Mouse (Mus musculus): ENCODE data around the gene Tirap.
"Not testable (repeated sequence)": the region's sequence is repeated elsewhere in the genome, so short reads cannot be mapped to it uniquely, and the experiment has no call there.

Gene Tirap

DNA sequence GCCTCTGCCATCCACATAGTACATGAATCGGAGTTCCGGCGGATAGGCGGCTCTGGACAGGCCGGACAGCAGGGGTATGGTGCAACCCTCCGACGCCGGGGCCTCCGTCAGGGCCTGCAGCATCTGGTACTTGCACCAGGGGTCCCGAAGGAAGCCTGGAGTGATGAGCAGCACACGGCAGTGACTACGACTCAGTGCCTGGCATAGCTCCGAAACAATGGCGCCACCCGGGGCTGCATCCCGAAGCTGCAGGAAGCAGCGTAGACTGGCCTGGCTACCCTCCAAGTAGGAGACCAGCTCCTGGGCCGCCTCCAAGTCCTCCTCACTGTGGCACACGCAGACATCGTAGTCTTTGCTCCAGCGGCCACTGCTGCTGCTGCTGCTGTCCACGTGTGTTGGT is 11.4 kb downstream of the Tirap start:
- no peak for DNase-seq (ENCODE audit: low spot score in 2 of 2)

DNA sequence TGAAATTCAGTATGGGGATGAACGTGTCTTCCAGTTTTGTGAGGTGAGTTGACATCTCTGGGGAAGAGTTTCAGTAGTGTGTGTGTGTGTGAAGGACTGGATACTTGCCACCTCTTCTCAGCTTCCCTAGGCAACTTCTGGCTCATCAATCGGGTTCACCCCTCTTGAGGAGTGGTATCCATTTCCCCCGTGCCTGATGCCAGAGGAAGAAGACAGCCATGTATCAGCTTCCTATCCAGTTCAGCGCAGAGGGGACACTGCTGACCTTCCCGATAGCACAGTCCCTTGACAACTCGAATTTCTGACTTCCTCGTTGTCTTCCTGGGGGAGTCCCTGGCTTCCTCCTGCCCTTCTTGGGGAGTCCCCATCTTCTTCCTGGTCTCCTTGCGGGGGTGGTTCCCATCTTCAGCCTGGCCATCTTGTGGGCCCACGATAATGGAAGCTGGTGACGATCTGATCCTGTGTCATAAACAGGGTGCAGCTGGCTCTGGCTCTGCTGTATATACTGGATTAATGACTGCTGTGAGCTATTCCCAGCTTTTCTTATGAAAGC is 12.7 kb downstream of the Tirap start:
- DNase-seq (ENCODE audit: low spot score in 2 of 2) = no peak

DNA sequence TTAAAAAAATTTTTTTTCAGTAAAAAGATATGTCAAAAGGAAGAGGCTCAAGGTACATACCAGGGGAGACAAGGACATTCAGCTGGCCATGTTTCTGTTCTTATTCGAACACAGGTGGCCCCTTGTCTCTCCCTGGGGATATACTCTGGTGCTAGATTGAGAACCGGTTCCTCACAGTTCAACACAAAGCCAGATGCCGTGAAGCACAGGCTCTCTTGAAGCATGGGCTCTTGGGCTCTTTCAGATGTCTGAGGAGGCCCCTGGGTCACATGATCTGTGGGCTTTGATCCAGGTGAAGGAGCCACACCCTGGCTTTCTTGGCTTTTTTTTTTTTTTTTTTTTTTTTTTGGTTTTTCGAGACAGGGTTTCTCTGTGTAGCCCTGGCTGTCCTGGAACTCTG is 13.7 kb downstream of the Tirap start:
- no peak for DNase-seq (ENCODE audit: low spot score in 2 of 2)

DNA sequence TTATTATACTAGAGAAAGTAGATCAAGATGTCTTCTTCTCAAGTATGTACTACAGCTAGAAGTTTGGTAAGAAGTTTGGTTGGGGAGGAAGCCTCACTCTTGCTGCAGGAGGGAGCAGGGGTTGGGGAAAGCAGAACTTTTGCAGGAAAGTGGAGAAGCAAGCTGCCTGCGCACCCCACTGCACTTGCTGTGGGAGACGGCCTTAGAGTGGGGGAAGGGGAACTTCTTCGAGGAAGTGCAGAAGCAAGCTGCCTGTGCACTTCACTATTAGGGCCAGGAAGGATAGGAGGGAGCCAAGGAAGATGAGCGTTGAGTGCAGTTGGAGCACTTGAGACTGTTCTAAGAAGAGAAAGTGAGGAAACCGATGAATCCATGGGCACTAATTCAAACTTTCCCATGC is 16.7 kb downstream of the Tirap start:
- DNase-seq (ENCODE audit: low spot score in 2 of 2) = no peak

DNA sequence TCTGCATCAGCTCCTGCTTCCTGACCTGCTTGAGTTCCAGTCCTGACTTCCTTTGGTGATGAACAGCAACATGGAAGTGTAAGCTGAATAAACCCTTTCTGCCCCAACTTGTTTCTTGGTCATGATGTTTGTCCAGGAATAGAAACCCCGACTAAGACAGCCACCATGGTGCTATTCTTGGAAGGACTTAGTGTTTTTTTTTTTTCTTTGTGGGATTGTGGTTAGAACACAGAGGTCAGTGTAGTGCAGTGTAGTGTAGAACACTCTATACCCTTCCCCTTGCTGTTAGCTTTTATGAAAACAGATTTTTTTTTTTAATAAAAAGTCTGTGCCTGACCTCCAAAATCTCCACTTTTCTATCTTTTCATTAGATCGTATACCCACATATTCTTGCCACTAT is 17.3 kb downstream of the Tirap start:
- DNase-seq (ENCODE audit: low spot score in 2 of 2) = no peak

DNA sequence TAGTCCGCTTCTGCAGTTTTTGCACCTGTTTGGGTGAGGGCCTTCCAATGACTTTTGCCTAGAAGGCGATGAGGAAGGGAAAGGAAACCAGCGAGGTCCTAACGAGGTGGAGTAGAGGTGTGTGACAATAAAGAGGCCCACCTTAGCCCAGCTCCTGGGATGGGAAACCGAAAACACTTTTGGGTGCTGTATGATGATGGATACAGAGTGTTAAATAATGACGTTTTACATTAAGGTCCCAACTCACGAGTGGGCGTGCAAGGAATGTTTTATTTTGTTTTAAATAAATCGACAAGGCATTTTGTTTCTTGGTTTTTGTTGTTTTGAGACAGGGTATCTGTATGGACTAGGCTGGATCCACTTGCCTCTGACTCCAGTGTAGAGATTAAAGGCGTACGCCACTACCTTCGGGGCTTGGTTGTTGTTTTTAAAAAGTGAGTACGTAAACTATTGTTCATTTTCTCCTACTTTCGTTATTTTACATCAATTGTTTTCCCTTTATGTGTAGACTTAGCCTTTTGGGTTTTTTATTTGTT is 23.9 kb downstream of the Tirap start:
- no peak for DNase-seq (ENCODE audit: low spot score in 2 of 2)

DNA sequence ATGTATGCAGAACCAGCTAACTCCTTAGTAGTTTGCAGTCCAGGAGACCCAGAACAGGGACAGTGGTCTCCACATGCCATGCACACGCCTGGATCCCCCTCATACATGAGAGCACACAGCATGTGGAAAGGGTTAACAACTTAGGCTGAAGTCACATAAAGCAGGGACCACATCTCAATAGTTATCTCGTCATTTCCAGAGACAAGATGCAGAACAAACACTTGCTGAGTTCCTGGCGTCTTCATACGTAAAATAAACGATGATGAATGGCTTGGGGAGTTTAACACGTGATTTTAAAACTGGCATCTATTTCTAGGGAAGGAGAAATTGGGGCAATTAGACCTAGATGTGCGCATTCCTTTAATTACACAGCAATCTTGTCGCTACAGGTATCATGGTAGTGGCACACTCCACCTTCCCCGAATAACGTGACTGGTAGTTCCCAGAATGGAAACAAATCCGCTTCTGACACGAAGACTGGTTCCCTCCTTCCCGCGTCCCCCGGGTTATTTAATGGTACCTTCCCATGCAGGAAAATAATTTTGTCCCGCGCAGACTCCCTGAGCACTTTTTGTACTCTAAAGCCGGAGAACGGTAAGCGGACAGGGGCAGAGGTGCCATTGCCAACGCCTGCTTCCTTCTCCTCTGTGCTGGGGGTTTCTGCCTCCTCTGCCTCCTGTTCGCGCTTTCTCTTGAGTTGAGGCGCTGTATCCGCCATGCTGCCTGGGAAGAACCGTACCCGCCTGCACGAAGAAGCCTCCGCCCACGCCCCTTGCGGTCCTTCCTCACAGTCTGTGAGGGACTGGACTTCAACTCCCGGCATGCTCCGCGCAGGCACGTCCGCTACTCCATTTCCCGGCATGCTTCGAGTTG is 24.6 kb downstream of the Tirap start, which contains the start of gene Dcps:
Dcps (minus strand) TSS at position 811 of the 873 bp plus-strand sequence.
- peak; percentile 92 to 93 for DNase-seq (ENCODE audit: low spot score in 2 of 2)

DNA sequence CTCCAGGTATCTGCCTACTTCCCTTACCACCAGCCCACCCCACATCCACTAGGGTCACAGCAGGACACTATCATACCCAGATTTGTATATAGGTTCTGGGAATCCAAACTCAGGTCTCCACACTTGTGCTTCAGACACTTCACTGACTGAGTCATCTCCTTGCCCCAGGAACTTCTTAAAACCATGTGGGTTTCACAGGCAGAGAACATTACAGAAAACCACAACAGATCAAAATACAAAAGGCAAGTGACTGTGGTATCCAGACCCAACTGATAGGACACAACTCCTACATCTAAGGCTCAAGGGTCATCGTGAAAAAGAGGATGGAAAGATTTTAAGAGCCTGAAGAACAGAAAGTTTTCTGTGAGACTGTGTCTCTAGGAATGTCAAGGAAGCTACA is 26.8 kb downstream of the Tirap start:
- no peak for DNase-seq (ENCODE audit: low spot score in 2 of 2)

DNA sequence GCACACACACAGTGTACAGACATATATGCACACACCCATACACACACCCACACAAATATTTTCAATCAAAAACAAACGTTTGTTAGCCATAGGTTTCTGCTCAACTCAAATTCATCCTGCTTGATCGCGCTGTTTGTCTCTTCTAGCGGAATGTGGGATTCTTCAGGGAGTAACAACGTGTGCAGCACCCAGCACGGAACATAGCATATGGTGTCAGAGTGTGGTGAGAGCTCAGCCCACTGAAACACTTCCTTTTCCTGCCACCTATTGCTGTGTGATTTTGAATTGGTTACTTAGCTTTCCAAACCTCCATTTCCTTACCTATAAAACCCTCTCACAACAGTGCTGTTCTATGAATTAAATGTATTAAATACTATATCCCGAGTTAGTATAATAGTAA is 30.0 kb downstream of the Tirap start:
- DNase-seq (ENCODE audit: low spot score in 2 of 2) = no peak

DNA sequence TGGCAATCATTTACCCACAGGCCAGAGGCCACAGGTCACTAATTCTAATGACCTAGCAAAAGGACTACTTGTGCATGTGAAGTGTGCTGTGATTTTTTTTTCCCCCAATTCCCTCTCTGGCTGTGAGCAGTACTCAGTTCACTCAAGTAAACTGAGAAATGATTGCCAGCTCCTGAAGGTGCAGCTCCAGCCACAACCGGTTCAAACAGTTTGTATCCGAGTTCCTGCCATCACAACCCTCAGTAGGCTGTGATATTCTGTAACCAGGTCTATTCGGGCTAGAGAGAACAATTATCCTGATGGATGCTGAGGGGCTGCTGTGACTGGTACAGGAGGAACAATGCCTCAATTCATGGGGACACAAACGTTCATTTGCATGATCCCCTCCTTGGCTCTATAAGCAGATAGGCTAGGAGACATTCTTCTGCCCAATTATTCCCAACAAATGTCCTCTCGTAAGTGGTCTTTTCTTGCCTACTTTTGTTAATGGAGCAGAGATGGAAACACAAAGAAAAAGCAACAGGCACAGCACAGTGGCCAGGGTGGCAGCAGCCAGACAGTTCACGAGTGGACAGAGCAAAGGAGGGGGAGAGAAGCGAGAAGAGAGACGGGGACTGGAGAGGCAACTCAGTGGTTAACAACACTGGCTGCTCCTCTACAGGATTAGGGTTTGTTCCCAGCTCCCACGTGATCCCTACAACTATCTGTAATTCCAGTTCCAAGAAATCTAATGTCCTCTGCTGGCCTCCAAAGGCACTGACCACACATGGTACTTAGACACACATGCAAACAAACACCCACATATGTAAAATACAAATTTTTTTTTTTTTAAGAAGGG is 33.1 kb downstream of the Tirap start:
- no peak for DNase-seq (ENCODE audit: low spot score in 2 of 2)

DNA sequence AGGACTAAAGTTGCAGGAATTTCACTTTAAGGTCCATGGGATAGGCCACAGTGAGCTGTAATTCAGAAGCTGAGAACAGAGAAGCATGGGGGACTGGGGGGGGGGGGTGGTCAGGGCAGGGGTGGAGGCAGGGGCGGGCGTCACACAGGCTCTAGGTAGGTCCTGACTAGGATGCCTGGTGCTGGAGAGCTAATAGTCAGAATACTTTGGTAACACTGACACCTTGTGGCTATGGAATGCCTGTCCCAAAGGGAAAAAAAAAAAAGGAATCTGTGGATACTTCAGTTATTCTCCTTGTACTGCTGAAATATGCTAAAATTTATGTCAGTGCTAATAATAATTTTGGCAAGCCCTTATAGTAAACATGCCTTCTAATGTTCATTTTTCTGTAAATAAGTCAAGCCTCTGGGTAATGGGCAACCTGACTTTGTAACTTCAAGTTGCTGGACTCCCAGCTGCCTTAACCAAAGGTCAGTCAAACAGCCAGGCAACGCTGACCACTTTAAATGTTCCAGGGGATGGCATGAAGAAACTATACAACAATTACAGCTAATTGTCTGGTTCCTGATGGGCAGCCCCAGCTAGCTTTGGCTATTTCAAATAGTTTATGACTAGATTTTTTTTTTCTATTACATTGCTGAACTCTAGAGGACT is 33.8 kb downstream of the Tirap start:
- DNase-seq (ENCODE audit: low spot score in 2 of 2) = no peak

DNA sequence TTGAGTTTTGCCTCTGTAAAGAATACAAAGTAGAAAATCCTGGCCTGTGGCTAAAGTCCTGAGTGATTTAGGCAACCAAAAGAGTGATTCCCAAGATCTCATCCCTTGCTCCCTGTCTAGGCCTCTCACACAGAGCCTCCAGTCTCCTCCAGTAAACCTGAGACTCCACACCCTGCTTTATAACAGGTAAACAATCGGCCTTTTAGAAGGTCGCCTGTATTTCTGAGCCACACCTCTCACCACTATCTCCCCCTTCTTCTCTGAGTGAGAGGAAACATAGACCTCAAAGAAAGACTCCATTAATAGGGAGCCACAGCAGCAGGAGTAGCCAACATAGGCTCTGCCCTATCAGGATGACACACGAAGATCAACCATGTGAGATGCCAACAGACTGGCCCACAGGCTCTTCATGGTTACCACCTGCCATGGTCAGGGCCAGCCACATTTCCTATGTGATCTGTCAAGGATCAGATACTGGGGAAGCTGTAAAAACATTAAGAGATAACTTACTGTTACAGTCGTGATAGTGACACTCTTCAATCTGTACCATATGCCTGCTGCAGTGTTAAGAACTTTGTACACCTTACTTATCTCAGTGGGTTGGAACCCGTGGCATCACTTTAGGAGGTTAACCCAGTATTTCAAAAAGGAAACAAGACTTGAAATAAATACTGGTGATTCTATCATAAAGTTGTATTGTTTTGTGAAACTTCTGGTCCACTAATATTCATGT is 35.8 kb downstream of the Tirap start:
- no peak for DNase-seq (ENCODE audit: low spot score in 2 of 2)

DNA sequence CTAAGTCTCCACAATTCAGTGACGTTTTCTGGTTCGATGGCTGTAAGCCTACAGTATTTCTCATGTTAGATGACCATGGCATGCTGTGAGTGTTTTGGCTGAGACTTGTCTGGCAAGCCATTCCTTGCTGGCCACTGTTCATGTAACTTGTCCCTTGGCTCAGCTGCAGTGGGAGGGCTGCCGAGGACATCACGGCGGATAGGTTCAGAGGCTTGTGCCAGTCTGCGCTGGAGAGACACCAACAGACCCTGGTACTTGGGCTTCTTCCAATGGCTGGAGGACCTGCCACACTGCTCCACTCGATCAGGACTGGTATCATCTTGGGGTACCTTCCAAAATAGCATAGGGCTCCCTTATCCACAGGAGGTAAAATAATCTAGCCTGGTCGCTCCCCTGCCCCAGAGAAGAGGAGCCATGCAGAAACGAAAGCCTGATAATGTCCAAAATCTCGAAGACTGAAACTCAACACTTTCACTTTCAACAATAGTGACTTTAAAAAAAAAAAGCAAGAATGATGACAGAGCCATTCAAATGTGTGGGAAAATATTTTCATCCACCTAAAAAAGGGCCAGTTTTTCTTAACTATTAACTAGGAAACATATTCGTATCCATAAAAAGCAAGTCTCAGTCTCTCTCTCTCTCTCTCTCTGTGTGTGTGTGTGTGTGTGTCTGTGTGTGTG is 36.9 kb downstream of the Tirap start:
- DNase-seq (ENCODE audit: low spot score in 2 of 2) = no peak

DNA sequence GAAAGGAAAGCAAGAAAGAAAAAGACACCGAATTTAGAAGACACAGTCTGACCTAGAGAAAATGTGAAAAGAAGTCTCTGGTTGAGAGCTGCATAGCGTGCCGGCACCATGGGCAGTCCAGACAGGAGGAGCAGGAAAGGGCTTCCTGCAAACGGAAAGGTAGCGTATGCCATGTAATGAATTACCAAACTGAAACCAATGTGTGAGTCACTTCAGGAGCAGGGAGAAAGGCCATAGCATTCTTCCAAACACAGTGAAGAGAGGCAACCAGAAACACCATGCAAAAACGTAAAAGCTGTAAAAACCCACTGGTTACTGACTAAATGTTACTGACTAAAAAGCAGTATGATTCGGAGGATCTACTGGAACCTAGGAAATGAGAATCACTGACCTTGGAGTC is 38.4 kb downstream of the Tirap start:
- no peak for DNase-seq (ENCODE audit: low spot score in 2 of 2)

DNA sequence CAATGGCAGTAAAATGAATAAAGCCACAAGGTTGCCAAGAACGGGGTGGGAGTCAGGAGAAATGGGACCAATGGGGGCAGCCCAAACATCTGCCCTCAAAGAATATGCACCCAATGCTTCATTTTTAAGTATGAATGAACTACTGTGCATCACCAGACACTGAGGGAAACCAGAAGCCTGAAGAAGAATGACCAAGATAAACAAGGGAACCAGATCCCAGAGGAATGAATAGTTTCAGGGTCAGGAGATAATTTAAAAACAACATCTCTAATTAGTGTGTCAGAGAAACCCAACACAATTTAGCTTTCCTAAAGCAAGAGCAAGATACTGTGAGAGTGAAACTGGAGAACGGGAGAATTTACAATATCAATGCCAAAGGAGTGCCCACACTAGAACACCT is 39.4 kb downstream of the Tirap start:
- DNase-seq (ENCODE audit: low spot score in 2 of 2) = no peak

DNA sequence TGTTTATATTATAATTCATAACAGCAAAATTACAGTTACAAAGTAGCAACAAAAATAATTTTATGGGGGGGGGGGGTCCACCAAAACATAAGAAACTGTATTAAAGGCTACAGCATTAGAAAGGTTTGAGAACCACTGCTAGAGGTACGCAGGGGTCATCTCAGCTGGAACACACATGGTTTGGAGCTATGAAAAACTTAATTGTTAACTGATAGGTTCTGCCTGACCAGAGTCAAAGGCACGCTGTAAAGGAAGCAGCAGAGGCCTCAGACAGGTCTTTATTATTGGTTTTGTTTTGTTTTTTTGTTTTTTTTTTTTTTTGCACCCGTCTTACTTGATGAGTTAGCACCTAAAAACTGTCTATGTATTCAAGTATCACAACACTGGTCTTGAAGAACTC is 41.6 kb downstream of the Tirap start:
- no peak for DNase-seq (ENCODE audit: low spot score in 2 of 2)

DNA sequence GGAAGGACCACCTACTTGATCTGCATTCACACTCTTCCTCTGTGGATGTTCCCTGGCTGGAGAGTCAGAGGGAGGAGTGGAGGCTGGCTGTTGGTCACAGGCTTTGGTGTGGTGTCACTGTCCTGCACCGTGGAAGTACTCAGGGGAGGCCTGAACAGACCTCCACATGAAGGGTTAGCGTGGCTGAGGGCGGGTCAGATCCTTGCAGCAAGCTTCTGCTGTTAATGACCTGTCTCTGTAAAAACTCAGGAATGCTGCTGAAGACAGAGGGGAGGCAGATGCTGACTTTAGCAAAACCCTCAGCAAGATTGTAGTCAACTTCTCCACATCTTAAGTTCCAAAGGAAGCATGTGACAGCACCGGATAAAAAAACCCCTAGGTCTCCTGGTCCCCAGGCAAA is 43.2 kb downstream of the Tirap start:
- no peak for DNase-seq (ENCODE audit: low spot score in 2 of 2)

DNA sequence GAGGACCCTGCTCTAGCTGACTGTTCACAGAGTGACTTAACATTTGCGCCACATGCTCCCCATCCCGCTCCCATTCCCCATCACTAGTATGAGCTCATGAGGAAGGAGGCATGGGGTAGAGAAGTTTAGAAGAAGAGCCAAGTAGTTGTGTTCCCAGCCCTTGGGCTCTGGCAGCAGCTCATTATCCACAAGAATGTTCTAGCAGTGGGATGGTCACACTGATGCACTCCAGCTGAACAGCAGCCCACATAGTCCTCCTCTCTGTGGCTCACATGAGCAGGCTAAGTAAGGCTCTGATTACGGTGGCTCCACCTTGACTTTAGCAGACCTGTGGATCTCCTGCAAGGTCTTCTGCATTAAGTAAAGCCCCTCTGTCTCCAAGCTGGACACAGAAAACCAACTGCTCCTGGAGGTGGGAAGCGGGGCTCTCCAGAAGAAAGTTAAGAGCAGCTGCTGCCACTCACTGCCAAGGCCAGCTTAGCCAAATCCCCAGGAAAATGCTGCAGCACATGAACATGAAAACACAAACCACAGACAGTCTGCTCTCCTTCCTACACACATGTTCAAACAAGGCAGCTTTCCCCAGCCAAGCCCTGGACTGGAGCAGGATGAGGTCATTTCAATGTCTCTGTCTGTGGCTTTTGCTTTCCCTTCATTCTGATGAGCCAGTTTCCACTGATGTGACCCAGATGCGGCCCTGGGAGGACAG is 43.9 kb downstream of the Tirap start:
- no peak for DNase-seq (ENCODE audit: low spot score in 2 of 2)

DNA sequence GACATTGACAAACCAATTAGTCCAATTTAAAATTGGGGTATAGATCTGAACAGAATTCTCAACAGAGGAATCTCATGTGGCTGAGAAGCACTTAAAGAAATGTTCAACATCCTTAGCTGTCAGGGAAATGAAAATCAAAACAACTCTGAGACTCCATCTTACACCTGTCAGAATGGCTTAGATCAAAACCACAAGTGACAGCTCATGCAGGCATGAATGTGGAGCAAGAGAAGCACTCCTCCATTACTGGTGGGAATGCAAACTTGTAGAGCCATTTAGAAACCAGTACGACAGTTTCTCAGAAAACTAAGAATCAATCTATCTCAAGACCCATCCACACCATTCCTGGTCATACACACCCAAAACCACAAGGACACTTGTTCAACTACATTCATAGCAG is 47.2 kb downstream of the Tirap start:
- no peak for DNase-seq (ENCODE audit: low spot score in 2 of 2)

DNA sequence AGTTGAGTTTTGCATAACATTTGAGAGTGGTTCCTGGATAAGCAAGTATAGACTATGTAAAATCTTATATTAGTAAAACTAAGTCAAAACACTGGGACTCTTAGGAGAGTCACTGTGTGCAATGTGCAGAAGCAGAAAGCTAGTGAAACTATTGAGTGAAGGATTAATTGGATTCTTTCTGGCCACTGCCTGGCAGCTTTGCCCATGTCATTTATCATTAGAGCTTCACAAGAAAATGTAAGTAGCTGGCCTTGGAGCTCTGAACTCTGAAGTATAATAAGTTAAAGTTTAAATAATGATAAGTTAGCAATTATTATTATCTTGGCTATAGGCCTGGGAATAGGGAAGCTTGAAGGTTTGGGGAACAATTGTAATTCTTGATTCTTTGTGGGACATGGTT is 51.3 kb downstream of the Tirap start:
- not testable (repeated sequence) for DNase-seq (ENCODE audit: low spot score in 2 of 2)

Measured in thymus, postnatal 10 days (tissue).